Mouse (Mus musculus): ENCODE data around the gene Obsl1. TPM values are rescaled to one million over a fixed set of nuclear protein-coding genes. Genes with fewer than 3 reads are reported as not detected.

Gene Obsl1
- total and polyA plus RNA-seq, 3 experiments, result 0.47 to 0.84 TPM; not detected in 1

GRCm38 (mm10) chr1:75505159-75505955, 895 bp downstream of the Obsl1 start:
- Histone ChIP-seq H3K4me2 (ENCODE audit: insufficient read depth, low read depth, poor library complexity, severe bottlenecking) (no peak overlapping the region), H3K4me1 (ENCODE audit: control insufficient read depth in 1 of 2, insufficient read depth in 2 of 2) (no peaks in the 10 kb centered on the region), H3K27ac (ENCODE audit: insufficient read depth, low read depth) (no peak overlapping the region), H3K36me3 (replicated peaks in 1 of 2; ENCODE audit: control insufficient read depth in 1 of 2, insufficient read depth in 1 of 2, low read length in 1 of 2) (no peaks in the 10 kb centered on the region), H3K27me3 (replicated peaks) (peaks cover 24% of the 10 kb centered on the region), H3K9ac (ENCODE audit: insufficient read depth, low read depth) (no peak overlapping the region), H3K4me3 (replicated peaks in 1 of 3; ENCODE audit: low read depth in 2 of 3, low read length in 2 of 3, poor library complexity in 1 of 3) (no peak overlapping the region), H3K9me3 (replicated peaks; ENCODE audit: low read length) (peaks cover 13% of the 10 kb centered on the region), H3K79me2 (replicated peaks; ENCODE audit: control insufficient read depth, extremely low read depth, insufficient read depth, poor library complexity, severe bottlenecking) (no peaks in the 10 kb centered on the region)
- dilution Hi-C loops (cut with MboI; ENCODE audit: extremely low pct_ligation_motif_present, extremely low pct_unique_long_range_greater_than_20kb, low sequenced_read_pairs), result no loop called here
- in situ Hi-C loops (cut with MboI; ENCODE audit: low pct_ligation_motif_present, low pct_unique_long_range_greater_than_20kb, low sequenced_read_pairs), result no loop called here
- TF ChIP-seq MYC (IDR thresholded peaks at IDR 0.05; ENCODE audit: low read depth, low read length), result no peak
- no peak for TF ChIP-seq ZKSCAN1 (IDR thresholded peaks at IDR 0.05; ENCODE audit: borderline replicate concordance, low read depth, low read length)
- no peak for TF ChIP-seq RCOR1 (conservative IDR thresholded peaks at IDR 0.05; ENCODE audit: low read depth, low read length)
- no peak for TF ChIP-seq TBP (conservative IDR thresholded peaks at IDR 0.05; ENCODE audit: low read depth, low read length)
- TF ChIP-seq E2F4 (IDR thresholded peaks at IDR 0.05; ENCODE audit: insufficient replicate concordance, low read depth, low read length), result no peak
- no peak for TF ChIP-seq JUND (conservative IDR thresholded peaks at IDR 0.05; ENCODE audit: low read depth, low read length)
- no peak for TF ChIP-seq ELF1 (IDR thresholded peaks at IDR 0.05; ENCODE audit: low read depth, low read length)
- no peak for TF ChIP-seq TCF12 (IDR thresholded peaks at IDR 0.05; ENCODE audit: low read depth, low read length)
- no peak for TF ChIP-seq CHD2 (IDR thresholded peaks at IDR 0.05; ENCODE audit: low read length)
- no peak for TF ChIP-seq POLR2AphosphoS2 (IDR thresholded peaks at IDR 0.05; ENCODE audit: low read depth, low read length)
- no peak for TF ChIP-seq GABPA (IDR thresholded peaks at IDR 0.05; ENCODE audit: insufficient replicate concordance, low read depth, low read length)
- no peak for TF ChIP-seq RAD21 (IDR thresholded peaks at IDR 0.05; ENCODE audit: low read depth, low read length)
- no peak for TF ChIP-seq JUN (IDR thresholded peaks at IDR 0.05; ENCODE audit: insufficient read depth, low read depth, low read length)
- no peak for DNase-seq (ENCODE audit: extremely low read depth)

GRCm38 (mm10) chr1:75504256-75505045, 1.8 kb downstream of the Obsl1 start:
- peaks cover 26% of the 10 kb centered on the region for H3K27me3 ChIP-seq (replicated peaks)
- no peaks in the 10 kb centered on the region for H3K36me3 ChIP-seq (replicated peaks in 1 of 2; ENCODE audit: control insufficient read depth in 1 of 2, insufficient read depth in 1 of 2, low read length in 1 of 2)
- H3K9ac ChIP-seq (ENCODE audit: insufficient read depth, low read depth), result no peak overlapping the region
- peaks cover under 1 to 6% of the 10 kb centered on the region in 2 experiments; a peak in 3 of 4 replicates for H3K4me1 ChIP-seq (ENCODE audit: control insufficient read depth in 1 of 2, insufficient read depth in 2 of 2)
- no peak overlapping the region for H3K4me3 ChIP-seq (replicated peaks in 1 of 3; ENCODE audit: low read depth in 2 of 3, low read length in 2 of 3, poor library complexity in 1 of 3)
- DNase-seq (ENCODE audit: extremely low read depth), result no peak
- no peak overlapping the region for H3K4me2 ChIP-seq (ENCODE audit: insufficient read depth, low read depth, poor library complexity, severe bottlenecking)
- H3K79me2 ChIP-seq (replicated peaks; ENCODE audit: control insufficient read depth, extremely low read depth, insufficient read depth, poor library complexity, severe bottlenecking), result no peaks in the 10 kb centered on the region
- peaks cover 13% of the 10 kb centered on the region for H3K9me3 ChIP-seq (replicated peaks; ENCODE audit: low read length)
- TF ChIP-seq NELFE (IDR thresholded peaks at IDR 0.05; ENCODE audit: low read depth, low read length) (no peak), ELF1 (IDR thresholded peaks at IDR 0.05; ENCODE audit: low read depth, low read length) (no peak), POLR2AphosphoS2 (IDR thresholded peaks at IDR 0.05; ENCODE audit: low read depth, low read length) (no peak), HCFC1 (IDR thresholded peaks at IDR 0.05; ENCODE audit: low read depth, low read length) (no peak), CHD2 (IDR thresholded peaks at IDR 0.05; ENCODE audit: low read length) (no peak), ZMIZ1 (IDR thresholded peaks at IDR 0.05; ENCODE audit: low read depth, low read length) (no peak)
- no peak overlapping the region for H3K27ac ChIP-seq (ENCODE audit: insufficient read depth, low read depth)
- in situ Hi-C loops (cut with MboI; ENCODE audit: low pct_ligation_motif_present, low pct_unique_long_range_greater_than_20kb, low sequenced_read_pairs) (no loop called here), dilution Hi-C loops (cut with MboI; ENCODE audit: extremely low pct_ligation_motif_present, extremely low pct_unique_long_range_greater_than_20kb, low sequenced_read_pairs) (no loop called here)
